Mouse (Mus musculus) midbrain, embryonic 16.5 days (tissue): ENCODE measurements at regions not wholly inside any gene's neighbourhood (a gene's known extent, or its start where the extent isn't known, plus 50 kb on each side); places are given as distances from the start of the nearest gene placed in this dataset.

ENCODE experiments used
- ATAC-seq: fragments of 200-750 bp; cut with Nextera tagmentation; 2 replicates; pipeline ENCODE4 v1.8.0; 2017; ENCODE audit warnings: moderate TSS enrichment
- H3K27ac ChIP-seq: fragments of 300-500 bp; sonication (generic); 2 replicates; pipeline ENCODE4 v1.5.1; 2014; ENCODE audit warnings: mild to moderate bottlenecking, low read length, mixed read lengths
- H3K27me3 ChIP-seq: fragments of 300-500 bp; sonication (generic); 2 replicates; pipeline ENCODE4 v1.6.1; 2014; ENCODE audit warnings: low read depth, low read length, mixed read lengths; ENCODE audit not compliant: control insufficient read depth, insufficient read depth
- H3K36me3 ChIP-seq: fragments of 300-500 bp; sonication (generic); 2 replicates; pipeline ENCODE4 v1.6.1; 2014; ENCODE audit warnings: mild to moderate bottlenecking, low read length, moderate library complexity, mixed read lengths; ENCODE audit not compliant: control insufficient read depth, insufficient read depth
- H3K4me1 ChIP-seq: fragments of 300-500 bp; sonication (generic); 2 replicates; pipeline ENCODE4 v1.6.1; 2014; ENCODE audit warnings: mild to moderate bottlenecking, low read length, mixed read lengths; ENCODE audit not compliant: control insufficient read depth, insufficient read depth
- H3K4me2 ChIP-seq: fragments of 300-500 bp; sonication (generic); 2 replicates; pipeline ENCODE4 v1.6.1; 2014; ENCODE audit warnings: mild to moderate bottlenecking, low read length, mixed read lengths
- H3K4me3 ChIP-seq: fragments of 300-500 bp; sonication (generic); 2 replicates; pipeline ENCODE4 v1.5.1; 2014; ENCODE audit warnings: low read depth, mild to moderate bottlenecking, low read length, moderate library complexity, mixed read lengths
- H3K9ac ChIP-seq: fragments of 300-500 bp; sonication (generic); 2 replicates; pipeline ENCODE4 v1.6.1; 2014; ENCODE audit warnings: low read depth, low read length, mixed read lengths
- H3K9me3 ChIP-seq: fragments of 300-500 bp; sonication (generic); replicated peaks from 2 replicates; pipeline ENCODE4 v1.6.1; 2014; ENCODE audit warnings: mild to moderate bottlenecking, low read length, mixed read lengths; ENCODE audit not compliant: control insufficient read depth, poor library complexity, severe bottlenecking
- WGBS: fragments of 180-500 bp; shearing (Covaris S2); extraction: QIAGEN DNeasy Blood & Tissue Kit; methylation state at CpG from one replicate; pipeline ENCODE4 v1.1.7; 2014; 5-methylcytosine and 5-hydroxymethylcytosine counted together

DNA sequence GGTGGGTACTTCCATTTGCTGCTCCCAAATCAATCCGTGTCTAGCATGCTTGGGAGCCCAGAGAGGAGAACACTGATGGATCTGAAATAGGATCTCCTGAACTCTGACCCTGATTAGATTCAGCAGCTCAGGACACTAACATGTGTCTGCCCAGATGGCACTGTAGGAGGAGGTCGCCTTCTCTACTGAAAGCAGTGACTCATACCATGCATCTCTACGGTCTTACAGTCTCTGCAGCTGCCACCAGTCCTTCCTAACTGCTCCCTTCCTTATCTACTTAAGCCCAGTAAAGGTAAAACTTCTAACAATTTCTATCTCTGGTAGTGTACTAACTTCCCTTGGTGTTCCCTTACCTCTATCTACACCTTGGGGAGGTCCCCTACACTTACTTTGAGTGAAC lies 80.7 kb upstream of the Il12b start:
- Histone ChIP-seq H3K9me3 (no peaks in the 10 kb centered on the region), H3K36me3 (no peaks in the 10 kb centered on the region), H3K4me2 (no peak overlapping the region), H3K9ac (no peak overlapping the region), H3K4me1 (no peaks in the 10 kb centered on the region), H3K4me3 (no peak overlapping the region), H3K27ac (no peak overlapping the region), H3K27me3 (no peaks in the 10 kb centered on the region)
- no peak for ATAC-seq
- WGBS = 87% methylated on average over 3 of the region's 3 CpGs

DNA sequence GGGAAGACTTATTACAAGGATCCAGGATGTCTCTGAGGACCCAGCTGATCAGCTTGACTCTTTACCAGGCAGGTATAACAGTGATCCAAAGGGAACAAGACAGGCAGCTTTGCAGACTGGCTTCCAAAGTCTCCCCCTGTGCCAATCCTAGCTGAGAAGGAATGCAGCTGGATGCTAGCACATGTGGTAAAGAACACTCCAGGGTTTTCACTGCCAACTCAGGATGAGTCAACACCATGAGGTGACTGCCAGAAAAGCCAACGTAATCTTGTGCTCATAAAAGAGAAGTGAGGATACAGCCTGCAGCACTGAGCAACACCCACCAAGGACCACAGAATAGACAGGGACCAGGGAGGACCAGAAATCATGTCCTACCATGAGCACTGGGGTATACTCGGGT lies 76.5 kb upstream of the Il12b start:
- H3K4me3 ChIP-seq = no peak overlapping the region
- no peaks in the 10 kb centered on the region for H3K9me3 ChIP-seq
- H3K36me3 ChIP-seq = no peaks in the 10 kb centered on the region
- no peaks in the 10 kb centered on the region for H3K4me1 ChIP-seq
- no peaks in the 10 kb centered on the region for H3K27me3 ChIP-seq
- H3K9ac ChIP-seq = no peak overlapping the region
- H3K27ac ChIP-seq = no peak overlapping the region
- H3K4me2 ChIP-seq = no peak overlapping the region
- no peak for ATAC-seq
- 81% methylated on average over 2 of the region's 2 CpGs for WGBS

DNA sequence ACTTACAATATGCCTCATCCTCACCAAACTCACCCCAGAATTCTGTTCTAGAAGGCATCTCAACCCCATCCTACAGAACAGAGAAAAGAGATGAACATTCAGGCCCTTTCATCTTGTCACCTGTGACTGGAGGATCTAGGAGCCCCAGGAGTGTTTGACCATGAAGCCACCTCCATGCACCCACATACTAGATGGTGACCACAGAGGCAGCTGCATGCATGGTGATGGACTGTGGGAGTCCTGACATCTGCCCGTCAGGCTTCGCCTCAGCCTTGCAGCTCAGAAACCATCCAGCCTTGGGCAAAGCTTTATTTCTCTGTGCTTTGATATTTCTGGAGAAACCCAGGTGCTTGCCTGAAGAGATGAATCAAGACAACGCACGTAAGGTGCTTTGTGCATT lies 74.8 kb upstream of the Il12b start:
- 85% methylated on average over 4 of the region's 4 CpGs for WGBS
- no peaks in the 10 kb centered on the region for H3K4me1 ChIP-seq

DNA sequence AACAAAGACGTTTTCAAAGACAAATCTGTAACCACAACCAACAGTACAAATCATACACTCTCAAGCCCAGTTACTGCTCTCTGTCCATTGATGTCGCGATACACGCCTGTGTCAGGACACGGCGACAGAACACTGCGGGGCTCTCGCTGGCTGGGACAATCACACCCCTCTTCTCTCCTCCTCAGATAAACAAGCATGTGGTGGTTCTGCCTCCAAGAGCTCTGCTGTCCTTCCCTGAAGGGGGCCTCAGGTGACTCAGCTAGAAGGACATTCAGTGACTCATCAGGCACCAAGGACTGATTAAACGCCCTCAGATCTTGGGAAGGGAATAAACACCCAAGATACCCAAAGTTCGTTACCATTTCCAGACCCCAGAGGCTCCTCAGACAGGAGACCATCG lies 74.3 kb upstream of the Il12b start:
- H3K36me3 ChIP-seq = no peaks in the 10 kb centered on the region
- H3K4me3 ChIP-seq = no peak overlapping the region
- no peak overlapping the region for H3K4me2 ChIP-seq
- H3K4me1 ChIP-seq = no peaks in the 10 kb centered on the region
- H3K9ac ChIP-seq = no peak overlapping the region
- ATAC-seq = no peak
- no peak overlapping the region for H3K27ac ChIP-seq
- H3K9me3 ChIP-seq = no peaks in the 10 kb centered on the region
- WGBS = 90% methylated on average over 11 of the region's 11 CpGs
- H3K27me3 ChIP-seq = no peaks in the 10 kb centered on the region

More for the DNA sequence above, 74.8 kb upstream of the Il12b start:
- H3K9me3 ChIP-seq = no peaks in the 10 kb centered on the region
- no peak overlapping the region for H3K27ac ChIP-seq
- no peaks in the 10 kb centered on the region for H3K36me3 ChIP-seq
- no peak overlapping the region for H3K4me2 ChIP-seq
- no peak for ATAC-seq
- H3K4me3 ChIP-seq = no peak overlapping the region
- H3K9ac ChIP-seq = no peak overlapping the region
- no peaks in the 10 kb centered on the region for H3K27me3 ChIP-seq

DNA sequence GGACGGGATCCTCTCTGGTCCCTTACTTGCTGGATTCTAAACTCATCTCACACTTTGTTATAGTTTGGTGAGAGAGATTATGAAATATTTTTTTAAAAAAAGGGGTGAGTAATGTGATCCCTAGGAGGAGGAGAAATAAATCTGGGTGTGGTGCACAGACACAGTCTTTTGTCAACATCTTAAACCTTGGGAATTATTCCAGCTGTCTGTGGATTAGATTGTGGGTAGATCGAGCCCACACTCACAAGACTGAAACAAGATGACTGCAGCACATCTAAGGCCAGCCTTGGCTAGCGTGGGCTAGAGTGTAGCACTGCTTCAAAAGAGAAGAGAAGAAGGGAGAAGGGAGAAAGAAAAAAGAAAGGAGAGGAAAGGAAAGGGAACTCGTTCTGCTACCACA lies 70.4 kb upstream of the Il12b start:
- Histone ChIP-seq H3K9ac (no peak overlapping the region), H3K4me1 (no peaks in the 10 kb centered on the region; the same call in 1 of the 2 replicates), H3K4me3 (no peak overlapping the region), H3K27me3 (no peaks in the 10 kb centered on the region), H3K36me3 (no peaks in the 10 kb centered on the region), H3K27ac (no peak overlapping the region), H3K4me2 (no peak overlapping the region), H3K9me3 (no peaks in the 10 kb centered on the region)
- WGBS = 82% methylated on average over 4 of the region's 4 CpGs
- ATAC-seq = no peak

DNA sequence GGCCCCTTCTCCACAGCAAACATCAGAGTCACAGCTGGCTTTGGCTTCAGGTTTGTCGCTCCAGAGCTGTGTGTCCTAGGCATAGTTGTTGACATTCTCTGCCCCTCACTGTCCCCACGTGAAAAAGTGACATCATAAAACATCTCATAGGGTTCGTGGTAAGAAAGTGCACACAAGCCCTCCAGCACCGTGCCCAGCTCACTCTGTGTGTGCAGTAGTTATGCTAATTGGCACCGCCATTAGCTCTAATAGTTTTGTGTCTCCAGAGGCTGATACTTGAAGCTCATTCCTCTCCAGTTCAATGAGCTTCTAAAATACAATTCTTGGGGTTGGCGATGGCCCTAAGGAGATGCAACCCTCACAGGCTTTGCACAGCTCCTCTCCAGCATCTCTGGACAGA lies 69.4 kb upstream of the Il12b start:
- Histone ChIP-seq H3K27ac (no peak overlapping the region), H3K9ac (no peak overlapping the region), H3K9me3 (no peaks in the 10 kb centered on the region), H3K36me3 (no peaks in the 10 kb centered on the region), H3K4me3 (no peak overlapping the region), H3K4me2 (no peak overlapping the region), H3K4me1 (no peaks in the 10 kb centered on the region; the same call in 1 of the 2 replicates), H3K27me3 (no peaks in the 10 kb centered on the region)
- 67% methylated on average over 6 of the region's 6 CpGs for WGBS
- ATAC-seq = no peak

DNA sequence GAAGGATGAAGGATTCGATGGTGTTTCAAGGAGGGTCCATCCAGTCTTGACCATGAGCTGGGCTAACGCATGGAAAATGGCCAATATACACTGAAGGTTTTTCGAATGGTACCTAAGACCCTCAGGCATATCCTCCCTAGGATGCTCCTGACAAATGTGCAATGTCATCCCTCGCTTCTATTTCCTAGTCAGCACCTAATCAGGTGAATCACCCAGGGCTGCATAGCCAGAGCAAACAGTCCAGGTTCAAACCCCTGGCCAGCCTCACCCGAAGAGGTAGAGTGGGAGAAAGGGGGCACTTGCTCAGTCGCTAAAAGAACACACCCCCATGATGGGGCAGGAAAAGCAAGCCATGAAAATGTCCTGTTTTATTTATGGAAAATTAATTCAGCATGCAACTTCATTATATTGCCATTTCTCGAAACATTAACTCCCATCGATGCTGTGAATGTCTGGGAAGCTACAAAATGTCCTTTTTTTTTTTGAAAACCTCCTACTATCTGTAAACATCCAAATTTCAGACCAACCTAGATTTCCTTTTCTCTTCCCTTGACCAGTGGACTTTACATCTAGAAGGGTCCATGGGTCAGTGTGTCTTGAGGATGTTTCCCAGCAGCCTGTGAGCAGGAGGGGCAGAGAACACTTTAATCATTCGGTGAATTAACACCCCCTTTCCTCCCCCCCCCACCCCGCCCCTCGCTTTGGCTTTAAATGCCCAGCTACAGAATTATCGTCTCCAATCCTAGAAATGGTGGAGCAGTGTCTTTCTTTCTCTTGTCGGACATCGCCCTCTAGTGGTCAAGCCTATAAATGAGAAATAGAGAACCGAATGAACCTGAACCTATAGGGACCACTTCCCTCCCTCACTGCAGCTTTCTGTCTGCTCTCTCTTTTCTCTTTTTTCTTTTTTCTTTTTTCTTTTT lies 68.8 kb upstream of the Il12b start:
- WGBS = 36% methylated on average over 15 of the region's 15 CpGs
- Histone ChIP-seq H3K4me3 (no peak overlapping the region; the same call in 1 of the 2 replicates), H3K27me3 (no peaks in the 10 kb centered on the region), H3K4me2 (peak overlapping the region; percentile 50), H3K9me3 (no peaks in the 10 kb centered on the region), H3K9ac (no peak overlapping the region), H3K4me1 (no peaks in the 10 kb centered on the region; the same call in 1 of the 2 replicates), H3K36me3 (no peaks in the 10 kb centered on the region), H3K27ac (no peak overlapping the region)
- peak; percentile 86 for ATAC-seq

DNA sequence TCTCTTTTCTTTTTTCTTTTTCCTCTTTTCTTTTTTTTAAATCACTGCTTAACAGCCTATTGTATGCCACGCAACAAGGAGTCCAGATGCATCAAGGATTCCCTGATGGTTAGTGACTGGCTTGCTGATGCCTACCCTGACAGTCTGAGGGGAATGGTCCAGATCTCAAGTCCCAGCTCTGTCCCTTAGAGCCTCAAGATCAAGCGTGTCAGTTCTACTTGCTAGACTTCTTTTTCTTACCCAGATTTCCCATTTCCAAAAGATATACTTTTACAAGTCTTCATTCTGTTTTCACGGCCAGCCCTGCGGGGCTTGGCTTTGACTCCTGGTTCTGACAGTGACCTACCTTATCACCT lies 68.1 kb upstream of the Il12b start:
- WGBS = 60% methylated on average over 4 of the region's 4 CpGs
- peak; percentile 38; the same call in 1 of the 2 replicates for ATAC-seq
- no peaks in the 10 kb centered on the region for H3K27me3 ChIP-seq
- H3K36me3 ChIP-seq = no peaks in the 10 kb centered on the region
- no peak overlapping the region for H3K4me2 ChIP-seq
- H3K4me3 ChIP-seq = no peak overlapping the region
- H3K9ac ChIP-seq = no peak overlapping the region
- no peak overlapping the region for H3K27ac ChIP-seq
- no peaks in the 10 kb centered on the region; the same call in 1 of the 2 replicates for H3K4me1 ChIP-seq
- H3K9me3 ChIP-seq = no peaks in the 10 kb centered on the region

DNA sequence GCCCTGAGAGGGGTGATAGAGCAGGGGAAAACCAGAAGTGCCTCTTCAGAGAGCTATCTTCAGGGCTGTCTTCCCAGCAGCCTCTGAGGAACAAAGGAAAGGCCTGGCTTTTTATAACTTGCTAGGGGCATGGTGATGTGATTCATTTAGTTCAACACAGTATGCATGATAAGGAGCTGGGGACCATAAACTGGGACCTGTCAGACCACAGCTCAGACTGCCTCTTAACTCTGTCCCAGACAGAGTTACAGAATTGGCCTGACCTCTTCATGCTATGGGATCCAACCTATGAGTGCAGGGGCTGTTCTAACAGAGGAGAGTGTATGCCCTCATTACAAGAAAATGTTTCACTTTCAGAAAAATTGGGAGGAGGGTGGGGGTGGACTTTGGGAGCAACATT lies 59.3 kb upstream of the Il12b start:
- H3K4me1 ChIP-seq = no peaks in the 10 kb centered on the region
- no peak overlapping the region for H3K9ac ChIP-seq
- H3K27me3 ChIP-seq = no peaks in the 10 kb centered on the region
- H3K27ac ChIP-seq = no peak overlapping the region
- no peaks in the 10 kb centered on the region for H3K9me3 ChIP-seq
- H3K4me2 ChIP-seq = no peak overlapping the region
- no peak overlapping the region for H3K4me3 ChIP-seq
- no peak for ATAC-seq
- no peaks in the 10 kb centered on the region for H3K36me3 ChIP-seq
